Mouse (Mus musculus) ES-Bruce4 (cell line): ENCODE results near the gene Klk4. TPM values are rescaled to one million over a fixed set of nuclear protein-coding genes. Genes with fewer than 3 reads are reported as not detected.

Experiments
- H3K27ac ChIP-seq: 2 replicates; pipeline ENCODE4 v1.5.1; 2012; ENCODE audit warnings: low read length, inconsistent platforms; ENCODE audit not compliant: insufficient read depth
- H3K27me3 ChIP-seq: 2 replicates; pipeline ENCODE4 v1.6.1; 2012; ENCODE audit warnings: mild to moderate bottlenecking, low read length, inconsistent platforms; ENCODE audit not compliant: control insufficient read depth, poor library complexity, insufficient read depth, severe bottlenecking
- H3K36me3 ChIP-seq: 2 replicates; pipeline ENCODE4 v1.6.1; 2012; ENCODE audit warnings: inconsistent platforms, mild to moderate bottlenecking, low read length, moderate library complexity; ENCODE audit not compliant: control insufficient read depth, poor library complexity, insufficient read depth, severe bottlenecking
- H3K4me1 ChIP-seq: one replicate; pipeline ENCODE4 v1.8.1; 2011; ENCODE audit warnings: low read length; ENCODE audit not compliant: control insufficient read depth, insufficient read depth
- H3K4me3 ChIP-seq: 2 replicates; pipeline ENCODE4 v1.5.1; 2011; ENCODE audit warnings: low read depth, mild to moderate bottlenecking, low read length
- H3K9ac ChIP-seq: 2 replicates; pipeline ENCODE4 v1.6.1; 2012; ENCODE audit warnings: low read depth, mild to moderate bottlenecking, inconsistent platforms; ENCODE audit not compliant: poor library complexity, severe bottlenecking
- H3K9me3 ChIP-seq: replicated peaks from 2 replicates; pipeline ENCODE4 v1.6.1; 2012; ENCODE audit warnings: mild to moderate bottlenecking, low read length, inconsistent platforms; ENCODE audit not compliant: control insufficient read depth, poor library complexity, insufficient read depth, severe bottlenecking
- CTCF ChIP-seq: IDR thresholded peaks from one replicate; pipeline ENCODE4 v1.8.1; 2011; ENCODE audit warnings: low read depth, low read length
- EP300 ChIP-seq: IDR thresholded peaks from 2 replicates; pipeline ENCODE4 v1.6.1; 2011; ENCODE audit warnings: low read depth, low read length; ENCODE audit not compliant: insufficient read depth
- POLR2A ChIP-seq: IDR thresholded peaks from one replicate; pipeline ENCODE4 v1.8.1; 2011; ENCODE audit warnings: low read length; ENCODE audit not compliant: insufficient read depth
- polyA plus RNA-seq: library from polyadenylated mRNA; stranded (reverse); fragments of >200 nt; gene quantifications from 2 replicates; pipeline ENCODE4 v1.2.4, GENCODE M21; 2011; ENCODE audit warnings: low read depth; ENCODE audit not compliant: missing spikeins, insufficient read depth, insufficient read length

The Klk4 gene
- polyA plus RNA-seq, 1 experiment, result not detected

- no peaks in the 10 kb centered on the region for H3K9me3 ChIP-seq
- no peaks in the 10 kb centered on the region for H3K27me3 ChIP-seq
- no peak overlapping the region for H3K4me3 ChIP-seq
- TF ChIP-seq EP300 (no peak), POLR2A (no peak), CTCF (no peak)
- H3K36me3 ChIP-seq, result no peaks in the 10 kb centered on the region
- no peak overlapping the region for H3K9ac ChIP-seq
- no peaks in the 10 kb centered on the region for H3K4me1 ChIP-seq
- H3K27ac ChIP-seq, result no peak overlapping the region
These were observed 4.5 kb upstream of the Klk4 start for GRCm38 (mm10) chr7:43876444-43876843.

- Histone ChIP-seq H3K27ac (no peak overlapping the region), H3K9me3 (no peaks in the 10 kb centered on the region), H3K36me3 (no peaks in the 10 kb centered on the region), H3K27me3 (no peaks in the 10 kb centered on the region), H3K9ac (no peak overlapping the region), H3K4me1 (peaks cover 3% of the 10 kb centered on the region), H3K4me3 (no peak overlapping the region)
- TF ChIP-seq CTCF, result peak; percentile 26
- no peak for TF ChIP-seq EP300
- no peak for TF ChIP-seq POLR2A
These were observed 2.7 kb upstream of the Klk4 start for GRCm38 (mm10) chr7:43878281-43878680.

- peaks cover 3% of the 10 kb centered on the region for H3K4me1 ChIP-seq
- TF ChIP-seq CTCF, result no peak
- TF ChIP-seq POLR2A, result no peak
- no peak for TF ChIP-seq EP300
- no peak overlapping the region for H3K9ac ChIP-seq
- no peaks in the 10 kb centered on the region for H3K27me3 ChIP-seq
- no peak overlapping the region for H3K4me3 ChIP-seq
- no peak overlapping the region for H3K27ac ChIP-seq
- H3K36me3 ChIP-seq, result no peaks in the 10 kb centered on the region
- no peaks in the 10 kb centered on the region for H3K9me3 ChIP-seq
These were observed 1.4 kb downstream of the Klk4 start for GRCm38 (mm10) chr7:43882346-43882745.

- Histone ChIP-seq H3K36me3 (no peaks in the 10 kb centered on the region), H3K4me3 (no peak overlapping the region), H3K4me1 (peaks cover 3% of the 10 kb centered on the region), H3K27me3 (no peaks in the 10 kb centered on the region), H3K9me3 (no peaks in the 10 kb centered on the region), H3K27ac (no peak overlapping the region), H3K9ac (no peak overlapping the region)
- TF ChIP-seq POLR2A, result no peak
- no peak for TF ChIP-seq CTCF
- no peak for TF ChIP-seq EP300
These were observed 1.9 kb downstream of the Klk4 start for GRCm38 (mm10) chr7:43882811-43883210.

GRCm38 (mm10) chr7:43883547-43883946 lies 2.6 kb downstream of the Klk4 start:
- Histone ChIP-seq H3K27ac (no peak overlapping the region), H3K27me3 (no peaks in the 10 kb centered on the region), H3K36me3 (no peaks in the 10 kb centered on the region), H3K9ac (no peak overlapping the region), H3K4me1 (peaks cover 3% of the 10 kb centered on the region), H3K9me3 (no peaks in the 10 kb centered on the region), H3K4me3 (no peak overlapping the region)
- TF ChIP-seq CTCF (peak; percentile 95), EP300 (no peak)

GRCm38 (mm10) chr7:43891365-43891764 lies 10.4 kb downstream of the Klk4 start:
- Histone ChIP-seq H3K36me3 (no peaks in the 10 kb centered on the region), H3K9me3 (no peaks in the 10 kb centered on the region), H3K27ac (no peak overlapping the region), H3K4me1 (no peaks in the 10 kb centered on the region), H3K4me3 (no peak overlapping the region), H3K9ac (no peak overlapping the region), H3K27me3 (no peaks in the 10 kb centered on the region)
- no peak for TF ChIP-seq CTCF
- TF ChIP-seq POLR2A, result no peak
- TF ChIP-seq EP300, result no peak
